ENCODE assay signal across 8 mouse cellular contexts in genomic region chr10:39731736-39732265, GRCm38 (mm10). TPM values are rescaled to one million over a fixed set of nuclear protein-coding genes. Genes with fewer than 3 reads are reported as not detected.
DNase-seq lines count a peak whose midpoint lies in the region; ATAC-seq and TF ChIP-seq lines count a peak whose summit lies in the region.

Rev3l (plus strand) TSS chr10:39732118.

- no peaks in the 10 kb centered on the region for H3K27me3 ChIP-seq in embryonic facial prominence, embryonic 13.5 days
- H3K27me3 ChIP-seq in kidney, adult 2 months (replicated peaks; ENCODE audit: control insufficient read depth, insufficient read depth, low read length) = no peaks in the 10 kb centered on the region
- H3K27me3 ChIP-seq in limb, embryonic 11.5 days (ENCODE audit: control insufficient read depth, insufficient read depth, low read length) = no peaks in the 10 kb centered on the region
- no peaks in the 10 kb centered on the region for H3K27me3 ChIP-seq in midbrain, embryonic 13.5 days
- H3K27me3 ChIP-seq in small intestine, adult 2 months (ENCODE audit: control insufficient read depth, insufficient read depth, low read length) = no peaks in the 10 kb centered on the region

- peak within 1 kb of the TSS; percentile 95 for H3K9ac ChIP-seq in embryonic facial prominence, embryonic 13.5 days
- peak within 1 kb of the TSS; percentile 82 for H3K9ac ChIP-seq in limb, embryonic 11.5 days (ENCODE audit: low read length)
- H3K9ac ChIP-seq in midbrain, embryonic 13.5 days (replicated peaks) = peak within 1 kb of the TSS; percentile 95

- no peaks in the 10 kb centered on the region for H3K36me3 ChIP-seq in embryonic facial prominence, embryonic 13.5 days
- H3K36me3 ChIP-seq in kidney, adult 2 months (ENCODE audit: control insufficient read depth, insufficient read depth, low read length) = no peaks in the 10 kb centered on the region
- no peaks in the 10 kb centered on the region for H3K36me3 ChIP-seq in limb, embryonic 11.5 days (ENCODE audit: control insufficient read depth, insufficient read depth, low read length)
- no peaks in the 10 kb centered on the region for H3K36me3 ChIP-seq in midbrain, embryonic 13.5 days
- H3K36me3 ChIP-seq in small intestine, adult 2 months (ENCODE audit: control insufficient read depth, insufficient read depth, low read length) = no peaks in the 10 kb centered on the region

- TF ChIP-seq POLR2A in kidney, adult 2 months (IDR thresholded peaks at IDR 0.05; ENCODE audit: low read depth, low read length) = no peak
- TF ChIP-seq POLR2A in small intestine, adult 2 months (IDR thresholded peaks at IDR 0.05; ENCODE audit: low read depth, low read length) = peak; percentile 41

- peaks cover 14% of the 10 kb centered on the region for H3K4me1 ChIP-seq in embryonic facial prominence, embryonic 13.5 days
- H3K4me1 ChIP-seq in kidney, adult 2 months (ENCODE audit: control insufficient read depth, insufficient read depth, low read length) = no peaks in the 10 kb centered on the region; the same call in 1 of the 2 replicates
- H3K4me1 ChIP-seq in limb, embryonic 11.5 days (ENCODE audit: control insufficient read depth, insufficient read depth, low read length) = no peaks in the 10 kb centered on the region; the same call in 1 of the 2 replicates
- peaks cover 32% of the 10 kb centered on the region for H3K4me1 ChIP-seq in midbrain, embryonic 13.5 days (replicated peaks)
- 0 out of 2 replicates have a peak, but pooled peaks cover 2% of the 10 kb centered on the region for H3K4me1 ChIP-seq in small intestine, adult 2 months (ENCODE audit: control insufficient read depth, insufficient read depth, insufficient read length, low read length)

- H3K4me2 ChIP-seq in embryonic facial prominence, embryonic 13.5 days = peak within 1 kb of the TSS; percentile 70
- peak within 1 kb of the TSS; percentile 70 for H3K4me2 ChIP-seq in limb, embryonic 11.5 days (ENCODE audit: low read depth, severe bottlenecking)
- peak within 1 kb of the TSS; percentile 71 for H3K4me2 ChIP-seq in midbrain, embryonic 13.5 days (replicated peaks)

- peak; percentile 84 for ATAC-seq in embryonic facial prominence, embryonic 13.5 days (ENCODE audit: insufficient number of reproducible peaks, insufficient read depth, low FRiP score, low TSS enrichment, low read depth)
- peak; percentile 84 for ATAC-seq in limb, embryonic 11.5 days (ENCODE audit: insufficient number of reproducible peaks, low FRiP score, low TSS enrichment, low read depth)
- peak; percentile 85 for ATAC-seq in midbrain, embryonic 13.5 days

- WGBS in embryonic facial prominence, embryonic 13.5 days = under 1% methylated on average over 49 of the region's 64 CpGs
- under 1% methylated on average over 50 of the region's 64 CpGs for WGBS in kidney, adult 2 months
- under 1% methylated on average over 31 of the region's 64 CpGs for WGBS in limb, embryonic 11.5 days
- under 1% methylated on average over 49 of the region's 64 CpGs for WGBS in midbrain, embryonic 13.5 days
- WGBS in small intestine, adult 2 months = under 1% methylated on average over 38 of the region's 64 CpGs

- H3K4me3 ChIP-seq in embryonic facial prominence, embryonic 13.5 days = peak within 1 kb of the TSS; percentile 88
- H3K4me3 ChIP-seq in kidney, adult 2 months (ENCODE audit: insufficient read depth, low read depth, low read length) = peak within 1 kb of the TSS; percentile 98
- peak within 1 kb of the TSS; percentile 72 for H3K4me3 ChIP-seq in limb, embryonic 11.5 days (ENCODE audit: low read depth, low read length)
- H3K4me3 ChIP-seq in midbrain, embryonic 13.5 days (replicated peaks) = peak within 1 kb of the TSS; percentile 84
- H3K4me3 ChIP-seq in small intestine, adult 2 months (ENCODE audit: low read depth, low read length) = peak within 1 kb of the TSS; percentile 75

- TF ChIP-seq CTCF in kidney, adult 2 months (conservative IDR thresholded peaks at IDR 0.05; ENCODE audit: insufficient read depth, insufficient read length, low read depth, low read length) = no peak
- no peak for TF ChIP-seq CTCF in small intestine, adult 2 months (IDR thresholded peaks at IDR 0.05; ENCODE audit: extremely low read depth, insufficient read length, insufficient replicate concordance, low read depth, low read length)

- DNase-seq in 3T3-L1 (ENCODE audit: low read depth, low spot score) = peak; percentile 79
- DNase-seq in adrenal gland, postnatal 25 days = peak; percentile 87
- peak; percentile 92 to 93 for DNase-seq in heart, adult 18-20 months
- peak; percentile 94 for DNase-seq in kidney, adult 2 months
- peak; percentile 94 for DNase-seq in limb, embryonic 11.5 days (ENCODE audit: low spot score)

- H3K9me3 ChIP-seq in embryonic facial prominence, embryonic 13.5 days = no peaks in the 10 kb centered on the region
- no peaks in the 10 kb centered on the region for H3K9me3 ChIP-seq in limb, embryonic 11.5 days (ENCODE audit: control insufficient read depth, low read length)
- H3K9me3 ChIP-seq in midbrain, embryonic 13.5 days = no peaks in the 10 kb centered on the region

- peak within 1 kb of the TSS; percentile 99 for H3K27ac ChIP-seq in embryonic facial prominence, embryonic 13.5 days
- H3K27ac ChIP-seq in kidney, adult 2 months (ENCODE audit: insufficient read depth, low read depth, low read length) = peak within 1 kb of the TSS; percentile 96
- peak within 1 kb of the TSS; percentile 98 for H3K27ac ChIP-seq in limb, embryonic 11.5 days (replicated peaks; ENCODE audit: low read depth, low read length)
- peak within 1 kb of the TSS; percentile 99 for H3K27ac ChIP-seq in midbrain, embryonic 13.5 days
- peak within 1 kb of the TSS; percentile 99 for H3K27ac ChIP-seq in small intestine, adult 2 months (ENCODE audit: insufficient read depth, low read depth, low read length)

RNA-seq across cellular contexts. Expression of gene Rev3l, which starts in this region (rescaled TPM):
- 27.6 and 31.1 TPM in 2 replicates for total RNA-seq in adrenal gland, postnatal 25 days (2021)
- 21.5 and 23.5 TPM in 2 replicates for polyA plus RNA-seq in embryonic facial prominence, embryonic 13.5 days (2015; fragmentation: Nextera tagmentation; extraction: Ambion mirVana)
- total RNA-seq in heart, adult 18-20 months (2021) = 1 to 10 TPM; 9.6 to 9.9 TPM
- polyA plus RNA-seq in kidney, adult 2 months (2012; rRNA removed) = 8.7 and 11.8 TPM in 2 replicates
- polyA plus RNA-seq in limb, embryonic 11.5 days (2014; fragmentation: Nextera tagmentation; extraction: Ambion mirVana) = 17.0 and 17.4 TPM in 2 replicates
- 30.3 and 32.8 TPM in 2 replicates for polyA plus RNA-seq in midbrain, embryonic 13.5 days (2015; fragmentation: Nextera tagmentation; extraction: Ambion mirVana)
- 1.9 and 3.9 TPM in 2 replicates for polyA plus RNA-seq in small intestine, adult 2 months (2012; rRNA removed)

Comparison
In these comparisons a context has a peak if more than half of its experiments do, and no peak if none do; other contexts are left out.
1. Peak in every context shown above with its lines: DNase-seq, ATAC-seq, H3K4me3 ChIP-seq and H3K27ac ChIP-seq.